Mouse (Mus musculus) midbrain, embryonic 13.5 days (tissue): ENCODE measurements around the gene Gm10053. TPM values are rescaled to one million over a fixed set of nuclear protein-coding genes. Genes with fewer than 3 reads are reported as not detected.

Experiments used
- ATAC-seq: fragments of 200-750 bp; cut with Nextera tagmentation; 2 replicates; pipeline ENCODE4 v1.8.0; 2017; ENCODE audit warnings: mild to moderate bottlenecking, moderate TSS enrichment, moderate library complexity
- H3K27ac ChIP-seq: fragments of 300-500 bp; sonication (generic); 2 replicates; pipeline ENCODE4 v1.5.1; 2015; ENCODE audit warnings: inconsistent platforms, mild to moderate bottlenecking, moderate library complexity
- H3K27me3 ChIP-seq: fragments of 300-500 bp; sonication (generic); 2 replicates; pipeline ENCODE4 v1.6.1; 2015; ENCODE audit warnings: mild to moderate bottlenecking, inconsistent platforms
- H3K36me3 ChIP-seq: fragments of 300-500 bp; sonication (generic); 2 replicates; pipeline ENCODE4 v1.6.1; 2015; ENCODE audit warnings: mild to moderate bottlenecking, inconsistent platforms
- H3K4me1 ChIP-seq: fragments of 300-500 bp; sonication (generic); replicated peaks from 2 replicates; pipeline ENCODE4 v1.6.1; 2015; ENCODE audit warnings: inconsistent platforms
- H3K4me2 ChIP-seq: fragments of 300-500 bp; sonication (generic); replicated peaks from 2 replicates; pipeline ENCODE4 v1.6.1; 2015; ENCODE audit warnings: moderate library complexity, mild to moderate bottlenecking, inconsistent platforms
- H3K4me3 ChIP-seq: fragments of 300-500 bp; sonication (generic); replicated peaks from 2 replicates; pipeline ENCODE4 v1.5.1; 2015; ENCODE audit warnings: mild to moderate bottlenecking, inconsistent platforms
- H3K9ac ChIP-seq: fragments of 300-500 bp; sonication (generic); replicated peaks from 2 replicates; pipeline ENCODE4 v1.6.1; 2015; ENCODE audit warnings: mild to moderate bottlenecking, inconsistent platforms
- H3K9me3 ChIP-seq: fragments of 300-500 bp; sonication (generic); 2 replicates; pipeline ENCODE4 v1.6.1; 2016; ENCODE audit warnings: mild to moderate bottlenecking, inconsistent platforms
- WGBS: fragments of 180-500 bp; shearing (Covaris S2); methylation state at CpG from one replicate; pipeline ENCODE4 v1.1.7; 2015; 5-methylcytosine and 5-hydroxymethylcytosine counted together
- polyA plus RNA-seq: library from polyadenylated mRNA; unstranded; fragments of >200 nt; fragmentation: Nextera tagmentation; extraction: Ambion mirVana; gene quantifications from 2 replicates; pipeline ENCODE4 v1.2.1, GENCODE M21; 2015

Gm10053 gene
- polyA plus RNA-seq, 1 experiment from 2014 or later, result 227 TPM

DNA sequence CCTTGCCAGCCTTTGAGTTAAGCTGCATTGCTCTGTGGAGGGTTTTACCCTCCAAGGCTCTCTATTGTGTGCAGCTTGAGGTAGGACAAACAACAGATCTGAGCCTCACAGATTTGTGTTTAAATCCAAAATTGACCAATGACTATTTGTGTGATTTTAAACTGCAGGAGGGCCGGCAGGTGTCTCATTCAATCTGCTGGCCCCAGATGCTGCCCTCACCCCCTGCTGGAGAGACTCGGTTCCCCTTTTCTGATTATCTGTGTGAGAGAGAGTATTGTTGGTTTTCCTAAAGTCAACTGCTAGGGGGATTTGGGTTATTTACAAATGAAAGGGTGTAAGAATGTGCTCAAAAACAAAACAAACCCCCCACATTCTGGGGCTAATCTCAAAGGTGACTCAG, 26.8 kb downstream of the Gm10053 start:
- Histone ChIP-seq H3K9me3 (no peaks in the 10 kb centered on the region), H3K27me3 (peaks cover 73% of the 10 kb centered on the region), H3K36me3 (no peaks in the 10 kb centered on the region), H3K4me1 (peaks cover 27% of the 10 kb centered on the region), H3K27ac (no peak overlapping the region), H3K4me3 (no peak overlapping the region), H3K4me2 (no peak overlapping the region), H3K9ac (no peak overlapping the region)
- ATAC-seq, result no peak
- WGBS, result 1% methylated on average over 2 of the region's 2 CpGs

DNA sequence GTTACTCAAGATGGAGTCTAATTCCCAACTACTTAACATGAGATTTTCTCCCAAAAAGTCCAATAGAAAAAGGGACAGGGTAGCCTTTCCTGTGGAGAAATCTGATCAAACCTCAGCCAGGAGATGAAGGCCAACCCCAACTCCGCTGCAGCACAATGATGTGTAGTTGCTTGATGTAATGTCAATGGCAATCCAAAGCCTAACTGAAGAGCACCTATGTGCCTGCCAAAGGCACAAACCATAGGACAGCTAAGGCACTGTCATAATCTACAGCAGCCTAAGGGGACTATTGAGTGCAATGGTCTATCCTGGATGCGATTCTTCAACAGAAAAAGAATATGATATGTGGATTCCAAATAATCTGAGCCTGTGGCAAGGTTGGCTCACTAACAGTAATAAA, 27.3 kb downstream of the Gm10053 start:
- 56% methylated on average over 2 of the region's 2 CpGs for WGBS
- H3K27me3 ChIP-seq, result peaks cover 67% of the 10 kb centered on the region
- H3K9me3 ChIP-seq, result no peaks in the 10 kb centered on the region

DNA sequence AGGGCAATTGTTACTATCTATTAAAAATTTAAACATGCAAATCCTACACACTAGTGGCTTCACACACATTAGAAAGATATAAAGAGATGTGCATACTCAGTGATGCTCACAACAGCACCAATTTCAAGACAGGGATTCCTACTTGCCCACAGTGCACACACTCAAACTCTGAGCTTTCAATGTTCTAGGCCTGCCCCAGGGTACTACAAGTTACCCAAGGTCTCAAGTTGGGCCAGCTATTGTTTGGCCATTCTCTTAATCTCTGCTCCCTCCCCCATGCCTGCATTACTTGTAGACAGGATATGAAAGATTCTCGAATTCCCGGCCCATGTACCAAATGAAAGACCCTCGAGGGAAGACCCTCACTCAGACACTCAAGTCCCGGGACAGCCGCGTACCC, 32.2 kb downstream of the Gm10053 start:
- ATAC-seq, result no peak
- 94% methylated on average over 6 of the region's 6 CpGs for WGBS
- no peak overlapping the region for H3K27ac ChIP-seq
- H3K4me1 ChIP-seq, result no peaks in the 10 kb centered on the region
- no peaks in the 10 kb centered on the region for H3K9me3 ChIP-seq
- no peaks in the 10 kb centered on the region for H3K36me3 ChIP-seq
- H3K4me2 ChIP-seq, result no peak overlapping the region
- no peak overlapping the region for H3K4me3 ChIP-seq
- peaks cover 23% of the 10 kb centered on the region for H3K27me3 ChIP-seq
- no peak overlapping the region for H3K9ac ChIP-seq

More for the DNA sequence above, 27.3 kb downstream of the Gm10053 start:
- Histone ChIP-seq H3K9ac (no peak overlapping the region), H3K4me1 (peaks cover 22% of the 10 kb centered on the region), H3K36me3 (no peaks in the 10 kb centered on the region), H3K27ac (no peak overlapping the region), H3K4me2 (no peak overlapping the region), H3K4me3 (no peak overlapping the region)
- ATAC-seq, result no peak

DNA sequence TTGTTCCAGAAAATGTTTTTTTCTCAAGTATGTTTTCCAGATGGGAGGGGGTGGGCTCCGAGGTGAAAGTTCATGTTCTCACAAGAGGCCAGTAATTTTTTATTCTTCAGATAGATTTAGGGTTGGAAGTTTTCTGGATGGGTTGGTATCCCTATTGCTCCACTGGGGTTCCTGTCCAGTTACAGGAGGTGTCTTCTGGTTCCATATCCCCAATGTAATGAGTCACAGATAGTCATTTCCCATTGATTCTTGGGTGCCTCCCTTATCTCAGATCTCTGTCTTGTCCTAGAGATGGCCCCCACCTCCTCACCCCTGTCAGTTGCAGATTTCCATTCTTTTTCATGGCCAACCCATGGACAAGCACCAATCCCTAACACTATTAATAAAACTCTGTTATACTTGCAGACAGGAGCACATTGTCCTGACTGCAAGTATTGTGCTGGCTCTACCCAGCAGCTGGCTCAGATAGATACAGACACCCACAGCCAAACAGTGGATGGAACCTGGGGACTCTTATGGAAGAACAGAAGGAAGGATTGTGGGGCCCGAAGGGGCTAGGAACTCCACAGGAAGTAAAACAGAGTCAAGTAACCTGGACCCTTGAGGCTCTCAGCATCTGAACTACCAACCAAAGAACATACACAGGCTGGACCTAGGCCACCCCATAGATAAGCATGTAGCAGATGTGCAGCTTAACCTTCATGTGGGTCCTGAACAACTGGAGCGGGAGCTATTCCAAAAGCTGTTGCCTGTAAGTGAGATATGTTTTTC, 33.1 kb downstream of the Gm10053 start:
- no peak overlapping the region for H3K4me3 ChIP-seq
- H3K9me3 ChIP-seq, result no peaks in the 10 kb centered on the region
- H3K27me3 ChIP-seq, result peaks cover 15% of the 10 kb centered on the region
- ATAC-seq, result no peak
- no peak overlapping the region for H3K9ac ChIP-seq
- WGBS, result 91% methylated on average over 3 of the region's 3 CpGs
- no peak overlapping the region for H3K27ac ChIP-seq
- H3K36me3 ChIP-seq, result no peaks in the 10 kb centered on the region
- H3K4me1 ChIP-seq, result no peaks in the 10 kb centered on the region
- H3K4me2 ChIP-seq, result no peak overlapping the region

DNA sequence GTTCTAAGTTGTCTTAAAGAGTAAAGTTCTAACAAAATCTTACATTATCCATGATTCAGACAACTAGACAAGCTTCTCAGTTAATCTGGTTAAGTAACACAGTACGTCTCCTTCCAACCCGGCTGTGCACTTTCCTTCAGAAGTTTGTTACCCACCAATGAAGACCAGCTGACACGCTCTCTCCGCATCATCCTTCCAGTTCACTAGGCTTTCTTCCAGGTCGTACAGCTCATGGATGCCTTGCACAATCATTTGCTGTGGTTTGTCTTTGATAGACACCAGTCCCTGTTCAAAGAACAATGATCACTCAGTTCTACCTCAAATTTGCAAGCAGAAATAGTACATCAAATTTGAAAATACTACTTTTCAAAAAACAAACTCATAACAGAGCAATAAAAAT, 45.4 kb downstream of the Gm10053 start:
- ATAC-seq, result no peak
- no peak overlapping the region for H3K4me2 ChIP-seq
- H3K9ac ChIP-seq, result no peak overlapping the region
- H3K4me3 ChIP-seq, result no peak overlapping the region
- no peaks in the 10 kb centered on the region for H3K9me3 ChIP-seq
- WGBS, result 91% methylated on average over 5 of the region's 5 CpGs
- peaks cover 25% of the 10 kb centered on the region for H3K36me3 ChIP-seq
- no peaks in the 10 kb centered on the region for H3K27me3 ChIP-seq
- H3K4me1 ChIP-seq, result no peaks in the 10 kb centered on the region
- no peak overlapping the region for H3K27ac ChIP-seq

Other genes starting within 250 kb of the Gm10053 start
- gene Tmem252, start 201.7 kb upstream of the Gm10053 start, polyA plus RNA-seq, result 0.76 and 1.1 TPM in 2 replicates
- gene Pgm5, start 13.8 kb upstream of the Gm10053 start, polyA plus RNA-seq, result 0.30 and 0.31 TPM in 2 replicates
- gene Foxd4, start 25.5 kb downstream of the Gm10053 start, polyA plus RNA-seq, result 0.10 and 0.13 TPM in 2 replicates
- 16.3 and 18.7 TPM in 2 replicates for gene Cbwd1, start 85.9 kb downstream of the Gm10053 start, polyA plus RNA-seq
- gene Dock8, start 123.8 kb downstream of the Gm10053 start, polyA plus RNA-seq, result 0.45 and 0.46 TPM in 2 replicates